Mouse (Mus musculus): ENCODE measurements at regions not wholly inside any gene's neighbourhood (a gene's known extent, or its start where the extent isn't known, plus 50 kb on each side); places are given as distances from the start of the nearest gene placed in this dataset.

DNA sequence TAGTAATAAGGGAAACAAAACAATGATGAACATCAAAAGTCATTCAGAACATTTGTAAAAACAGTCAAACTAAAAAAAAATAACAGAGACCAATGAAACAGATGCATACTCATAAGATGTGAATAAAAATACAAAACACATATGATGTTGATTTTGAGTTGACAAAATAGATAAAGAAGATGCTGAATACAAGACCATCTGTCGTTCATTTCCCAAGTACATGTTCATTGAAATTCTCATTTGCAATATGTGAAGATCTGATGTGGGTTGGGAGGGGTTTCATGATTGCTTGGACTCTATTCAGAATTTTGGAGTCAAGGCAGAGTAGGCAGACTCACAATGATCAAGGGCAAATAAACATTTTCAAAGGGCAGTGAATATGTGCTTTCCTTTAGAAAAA is 536.5 kb downstream of the Slc22a22 start:
- Histone ChIP-seq H3K27ac (ENCODE audit: low read length) (no peak overlapping the region), H3K9ac (replicated peaks; ENCODE audit: low read depth) (no peak overlapping the region), H3K27me3 (replicated peaks; ENCODE audit: insufficient read depth, low read length) (no peaks in the 10 kb centered on the region), H3K36me3 (ENCODE audit: insufficient read depth, low read length) (no peaks in the 10 kb centered on the region), H3K4me3 (ENCODE audit: low read depth, low read length) (no peak overlapping the region), H3K4me1 (ENCODE audit: insufficient read depth, low read depth, low read length) (no peaks in the 10 kb centered on the region), H3K9me3 (ENCODE audit: low read length) (no peaks in the 10 kb centered on the region), H3K4me2 (replicated peaks; ENCODE audit: low read depth, low read length) (no peak overlapping the region)
- DNase-seq (ENCODE audit: low spot score), result no peak
- TF ChIP-seq CTCF (IDR thresholded peaks at IDR 0.05) (no peak), EP300 (IDR thresholded peaks at IDR 0.05) (no peak)
- no peak for ATAC-seq
- WGBS, result 78% methylated on average over 1 of the region's 1 CpGs

DNA sequence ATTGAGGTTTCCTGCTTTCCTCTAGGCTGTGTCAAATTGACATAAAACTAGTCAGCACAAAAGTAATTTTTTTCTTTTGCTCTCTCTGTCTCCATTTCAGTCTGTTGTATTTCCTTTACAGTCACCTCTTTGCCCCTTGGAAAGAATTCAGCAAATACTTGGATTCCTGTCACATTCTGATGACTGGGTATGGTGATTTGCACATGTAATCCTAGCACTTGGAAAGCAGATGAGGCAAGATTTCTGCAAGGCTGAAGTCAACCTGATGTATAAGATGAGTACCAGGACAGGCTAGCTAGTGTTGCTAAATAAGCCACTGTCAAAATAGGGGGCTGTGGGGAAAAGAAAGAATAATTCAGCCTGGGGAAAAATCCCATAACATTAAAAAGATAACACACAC is 580.9 kb downstream of the Slc22a22 start:
- no peaks in the 10 kb centered on the region for H3K9me3 ChIP-seq (ENCODE audit: low read length)
- H3K27ac ChIP-seq (ENCODE audit: low read length), result no peak overlapping the region
- H3K4me2 ChIP-seq (replicated peaks; ENCODE audit: low read depth, low read length), result no peak overlapping the region
- H3K9ac ChIP-seq (replicated peaks; ENCODE audit: low read depth), result no peak overlapping the region
- TF ChIP-seq EP300 (IDR thresholded peaks at IDR 0.05) (no peak), CTCF (IDR thresholded peaks at IDR 0.05) (no peak)
- no peak for ATAC-seq
- H3K4me3 ChIP-seq (ENCODE audit: low read depth, low read length), result no peak overlapping the region
- H3K36me3 ChIP-seq (ENCODE audit: insufficient read depth, low read length), result no peaks in the 10 kb centered on the region
- DNase-seq (ENCODE audit: low spot score), result no peak
- H3K4me1 ChIP-seq (ENCODE audit: insufficient read depth, low read depth, low read length), result no peaks in the 10 kb centered on the region
- no peaks in the 10 kb centered on the region for H3K27me3 ChIP-seq (replicated peaks; ENCODE audit: insufficient read depth, low read length)

DNA sequence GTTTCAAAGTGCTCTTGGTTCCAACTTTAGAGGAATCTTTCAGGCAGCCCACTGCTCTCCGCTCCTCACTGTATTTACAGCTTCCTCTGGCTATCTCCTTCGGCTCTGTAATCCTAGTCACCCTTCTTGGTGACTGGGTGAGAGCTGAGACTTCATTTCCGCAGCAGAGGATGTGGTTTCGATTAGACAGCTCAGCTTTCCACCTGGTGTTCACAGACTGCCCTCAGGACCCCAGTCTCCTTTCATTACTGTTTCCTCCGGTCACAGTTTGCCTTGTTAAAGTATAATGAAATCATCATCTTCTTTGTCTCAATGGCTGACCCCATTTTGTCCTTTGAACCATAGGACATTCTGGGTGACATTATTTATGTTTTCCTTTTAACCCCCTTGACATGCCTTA is 595.9 kb downstream of the Slc22a22 start:
- H3K36me3 ChIP-seq (ENCODE audit: insufficient read depth, low read length), result no peaks in the 10 kb centered on the region
- H3K9ac ChIP-seq (replicated peaks; ENCODE audit: low read depth), result no peak overlapping the region
- no peak overlapping the region for H3K4me2 ChIP-seq (replicated peaks; ENCODE audit: low read depth, low read length)
- no peak for ATAC-seq
- no peaks in the 10 kb centered on the region for H3K27me3 ChIP-seq (replicated peaks; ENCODE audit: insufficient read depth, low read length)
- 63% methylated on average over 5 of the region's 5 CpGs for WGBS
- no peak overlapping the region for H3K27ac ChIP-seq (ENCODE audit: low read length)
- H3K4me3 ChIP-seq (ENCODE audit: low read depth, low read length), result no peak overlapping the region
- no peak for DNase-seq (ENCODE audit: low spot score)
- H3K9me3 ChIP-seq (ENCODE audit: low read length), result no peaks in the 10 kb centered on the region
- TF ChIP-seq EP300 (IDR thresholded peaks at IDR 0.05) (no peak), CTCF (IDR thresholded peaks at IDR 0.05) (no peak)
- H3K4me1 ChIP-seq (ENCODE audit: insufficient read depth, low read depth, low read length), result no peaks in the 10 kb centered on the region

DNA sequence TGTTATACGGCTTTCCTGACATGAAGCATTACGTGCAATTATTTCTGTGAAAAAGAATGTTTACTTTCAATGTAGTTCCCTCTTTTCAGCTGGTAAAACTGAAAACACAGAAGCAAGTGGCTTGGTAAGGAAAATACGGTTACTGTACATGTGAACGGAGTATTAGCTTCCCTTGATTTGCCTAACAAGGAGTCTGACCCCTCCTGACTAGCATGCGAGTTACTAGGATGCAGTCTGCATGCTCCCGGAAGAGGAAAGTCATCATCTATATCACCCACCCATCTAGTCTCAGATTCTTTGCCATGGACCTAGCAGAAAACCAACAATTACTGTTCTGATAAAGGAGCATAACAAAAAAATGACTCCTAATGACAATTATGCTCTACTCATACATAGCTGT is 611.5 kb downstream of the Slc22a22 start:
- ATAC-seq (no peak), DNase-seq (ENCODE audit: low spot score) (no peak)
- no peaks in the 10 kb centered on the region for H3K36me3 ChIP-seq (ENCODE audit: insufficient read depth, low read length)
- no peak overlapping the region for H3K9ac ChIP-seq (replicated peaks; ENCODE audit: low read depth)
- TF ChIP-seq CTCF (IDR thresholded peaks at IDR 0.05) (no peak), EP300 (IDR thresholded peaks at IDR 0.05) (no peak)
- no peaks in the 10 kb centered on the region for H3K9me3 ChIP-seq (ENCODE audit: low read length)
- no peaks in the 10 kb centered on the region for H3K27me3 ChIP-seq (replicated peaks; ENCODE audit: insufficient read depth, low read length)
- no peak overlapping the region for H3K4me2 ChIP-seq (replicated peaks; ENCODE audit: low read depth, low read length)
- no peak overlapping the region for H3K4me3 ChIP-seq (ENCODE audit: low read depth, low read length)
- 62% methylated on average over 6 of the region's 6 CpGs for WGBS
- no peak overlapping the region for H3K27ac ChIP-seq (ENCODE audit: low read length)
- no peaks in the 10 kb centered on the region for H3K4me1 ChIP-seq (ENCODE audit: insufficient read depth, low read depth, low read length)

DNA sequence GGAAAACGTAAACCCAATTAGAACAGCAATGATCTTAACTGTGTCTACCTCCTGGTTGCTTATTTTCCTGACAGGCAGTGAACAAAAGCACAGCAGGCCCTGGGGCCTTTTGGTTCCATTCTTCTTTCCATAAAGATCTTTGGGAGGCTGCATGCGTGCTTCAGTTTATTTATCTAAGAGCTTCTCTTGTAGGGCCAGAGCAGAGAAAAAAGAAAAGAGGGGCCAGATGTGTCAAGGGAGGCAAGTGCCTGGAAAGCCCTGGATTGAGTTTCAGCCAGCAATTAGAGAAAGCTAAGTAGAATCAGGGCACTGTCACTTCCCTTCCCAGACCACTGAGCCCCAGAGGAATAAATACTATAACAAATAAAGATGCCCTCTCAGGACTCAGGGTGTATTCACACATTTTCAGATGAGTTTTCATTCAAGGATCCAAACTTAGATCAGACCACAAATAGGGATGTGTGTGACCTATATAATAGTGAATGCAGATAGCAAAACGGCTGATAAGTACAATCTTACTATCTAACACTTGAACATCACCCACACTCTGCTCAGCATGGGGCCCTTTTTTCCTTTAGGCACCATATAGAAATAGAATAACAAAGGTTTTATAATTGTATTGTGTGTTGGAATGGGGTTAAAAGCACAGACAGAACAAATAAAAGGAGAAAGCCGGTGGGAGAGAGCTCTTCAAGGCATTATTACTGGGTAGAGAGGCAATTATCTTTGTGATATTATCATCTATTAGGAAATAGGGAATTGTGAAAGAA is 612.2 kb downstream of the Slc22a22 start:
- Histone ChIP-seq H3K4me2 (replicated peaks; ENCODE audit: low read depth, low read length) (no peak overlapping the region), H3K4me3 (ENCODE audit: low read depth, low read length) (no peak overlapping the region), H3K27ac (ENCODE audit: low read length) (no peak overlapping the region), H3K9ac (replicated peaks; ENCODE audit: low read depth) (no peak overlapping the region), H3K36me3 (ENCODE audit: insufficient read depth, low read length) (no peaks in the 10 kb centered on the region), H3K4me1 (ENCODE audit: insufficient read depth, low read depth, low read length) (no peaks in the 10 kb centered on the region), H3K9me3 (ENCODE audit: low read length) (no peaks in the 10 kb centered on the region), H3K27me3 (replicated peaks; ENCODE audit: insufficient read depth, low read length) (no peaks in the 10 kb centered on the region)
- ATAC-seq, result no peak
- no peak for DNase-seq (ENCODE audit: low spot score)
- TF ChIP-seq EP300 (IDR thresholded peaks at IDR 0.05) (no peak), CTCF (IDR thresholded peaks at IDR 0.05) (no peak)
- WGBS, result 35% methylated on average over 4 of the region's 4 CpGs

DNA sequence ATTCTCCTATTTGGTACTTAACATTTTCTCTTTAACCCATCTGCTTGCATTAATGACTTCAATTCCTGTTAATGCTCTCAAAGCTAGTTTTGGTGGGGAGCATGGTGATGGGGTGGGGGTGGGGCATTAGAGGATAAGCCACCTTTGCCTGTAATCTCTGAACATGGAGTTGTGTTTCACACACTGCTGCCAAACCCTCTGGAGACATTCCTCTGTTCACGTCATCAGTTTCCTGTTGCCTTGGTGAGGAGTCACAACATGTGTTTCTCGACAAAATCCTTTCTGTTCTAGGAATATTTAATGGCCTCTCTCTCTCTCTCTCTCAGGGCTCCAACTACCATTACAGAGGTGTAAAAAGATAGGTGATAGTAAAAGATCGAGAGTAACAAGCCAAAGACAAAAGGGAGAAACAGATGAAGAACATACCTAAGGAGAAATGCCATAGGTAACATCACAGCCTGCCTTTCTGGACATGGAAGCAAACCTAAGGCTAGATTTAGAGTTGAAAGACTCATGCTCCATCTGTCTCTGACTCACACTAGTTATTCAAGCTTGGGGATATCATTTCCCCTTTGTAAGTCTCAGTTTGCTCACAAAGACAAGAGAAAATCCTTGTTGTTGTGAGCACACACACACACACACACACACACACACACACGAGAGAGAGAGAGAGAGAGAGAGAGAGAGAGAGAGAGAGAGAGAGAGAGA is 618.6 kb downstream of the Slc22a22 start:
- peak; percentile 25 for DNase-seq (ENCODE audit: low spot score)
- ATAC-seq, result peak; percentile 40; the same call in 1 of the 2 replicates
- 50% methylated on average over 4 of the region's 4 CpGs for WGBS
- TF ChIP-seq EP300 (IDR thresholded peaks at IDR 0.05) (no peak), CTCF (IDR thresholded peaks at IDR 0.05) (no peak)
- Histone ChIP-seq H3K27ac (ENCODE audit: low read length) (no peak overlapping the region), H3K9me3 (ENCODE audit: low read length) (no peaks in the 10 kb centered on the region), H3K4me1 (ENCODE audit: insufficient read depth, low read depth, low read length) (no peaks in the 10 kb centered on the region), H3K4me2 (replicated peaks; ENCODE audit: low read depth, low read length) (no peak overlapping the region), H3K4me3 (ENCODE audit: low read depth, low read length) (no peak overlapping the region), H3K9ac (replicated peaks; ENCODE audit: low read depth) (no peak overlapping the region), H3K36me3 (ENCODE audit: insufficient read depth, low read length) (no peaks in the 10 kb centered on the region), H3K27me3 (replicated peaks; ENCODE audit: insufficient read depth, low read length) (no peaks in the 10 kb centered on the region)
